Mouse (Mus musculus): ENCODE data around the gene Gnptab. TPM values are rescaled to one million over a fixed set of nuclear protein-coding genes. Genes with fewer than 3 reads are reported as not detected.
"Not testable (repeated sequence)": the region's sequence is repeated elsewhere in the genome, so short reads cannot be mapped to it uniquely, and the experiment has no call there.

Gene Gnptab
- total RNA-seq, 2 experiments from 2014 or later, result 29.2 to 36.0 TPM

GRCm38 (mm10) chr10:88407875-88408631 is 29.1 kb downstream of the Gnptab start:
- no peak for DNase-seq (ENCODE audit: low spot score in 2 of 2)

DNA sequence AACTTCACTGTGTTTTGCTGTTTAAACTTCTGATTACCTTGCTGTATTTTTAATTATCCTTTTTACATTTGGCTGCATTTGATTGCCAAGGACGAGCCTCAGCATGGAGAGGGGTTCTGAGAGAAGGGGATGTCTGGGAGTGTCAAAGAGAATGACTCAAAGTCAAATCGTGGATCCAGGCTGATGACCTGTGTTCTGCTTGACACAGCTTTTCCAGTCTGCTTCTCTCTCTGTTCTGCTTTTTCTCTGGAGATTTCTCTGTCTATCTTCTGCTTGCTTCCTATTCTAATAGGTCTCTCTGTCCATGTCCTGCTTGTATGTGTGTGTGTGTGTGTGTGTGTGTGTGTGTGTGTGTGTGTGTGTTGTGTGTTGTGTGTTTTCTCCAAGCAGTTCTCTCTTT is 30.8 kb downstream of the Gnptab start:
- DNase-seq (ENCODE audit: low spot score in 2 of 2), result no peak

DNA sequence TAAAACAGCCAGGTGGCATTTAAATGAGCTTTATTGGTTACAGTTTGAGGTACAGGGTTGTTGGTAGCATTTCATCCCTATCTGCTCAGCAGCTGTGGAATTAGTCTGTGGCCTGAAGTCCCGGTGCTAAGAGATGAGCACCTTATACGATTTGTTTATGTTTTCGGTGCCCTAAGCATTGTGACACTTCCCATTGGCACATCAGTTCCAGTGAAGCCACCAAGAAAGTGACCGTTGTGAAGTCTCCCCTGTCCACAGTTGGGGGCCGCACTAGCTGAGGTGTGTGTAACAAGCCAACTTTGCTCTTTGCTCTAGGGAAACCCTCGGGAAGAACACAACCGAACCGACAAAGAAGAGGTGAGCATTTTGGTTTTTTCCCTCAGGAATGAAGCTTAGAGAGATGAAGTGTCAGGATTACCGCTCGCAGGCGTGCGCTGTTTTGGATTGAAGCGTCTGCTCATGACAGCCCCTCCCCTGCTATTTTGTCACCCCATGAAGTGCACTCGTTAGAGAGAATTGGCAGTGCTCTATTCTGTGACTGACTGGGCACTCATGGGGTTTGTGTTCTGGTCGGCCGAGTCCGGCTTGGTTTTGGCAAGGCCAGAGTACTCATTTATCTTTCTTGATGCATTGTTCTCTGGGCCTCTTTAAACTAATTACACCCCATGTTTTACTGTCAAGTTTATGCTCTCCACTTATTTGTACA is 33.5 kb downstream of the Gnptab start:
- DNase-seq (ENCODE audit: low spot score in 2 of 2), result no peak

- DNase-seq (ENCODE audit: low spot score in 2 of 2), result no peak
Measured at GRCm38 (mm10) chr10:88417686-88418085, 38.8 kb downstream of the Gnptab start.

GRCm38 (mm10) chr10:88420141-88420541 is 41.2 kb downstream of the Gnptab start:
- no peak for DNase-seq (ENCODE audit: low spot score in 2 of 2)

DNA sequence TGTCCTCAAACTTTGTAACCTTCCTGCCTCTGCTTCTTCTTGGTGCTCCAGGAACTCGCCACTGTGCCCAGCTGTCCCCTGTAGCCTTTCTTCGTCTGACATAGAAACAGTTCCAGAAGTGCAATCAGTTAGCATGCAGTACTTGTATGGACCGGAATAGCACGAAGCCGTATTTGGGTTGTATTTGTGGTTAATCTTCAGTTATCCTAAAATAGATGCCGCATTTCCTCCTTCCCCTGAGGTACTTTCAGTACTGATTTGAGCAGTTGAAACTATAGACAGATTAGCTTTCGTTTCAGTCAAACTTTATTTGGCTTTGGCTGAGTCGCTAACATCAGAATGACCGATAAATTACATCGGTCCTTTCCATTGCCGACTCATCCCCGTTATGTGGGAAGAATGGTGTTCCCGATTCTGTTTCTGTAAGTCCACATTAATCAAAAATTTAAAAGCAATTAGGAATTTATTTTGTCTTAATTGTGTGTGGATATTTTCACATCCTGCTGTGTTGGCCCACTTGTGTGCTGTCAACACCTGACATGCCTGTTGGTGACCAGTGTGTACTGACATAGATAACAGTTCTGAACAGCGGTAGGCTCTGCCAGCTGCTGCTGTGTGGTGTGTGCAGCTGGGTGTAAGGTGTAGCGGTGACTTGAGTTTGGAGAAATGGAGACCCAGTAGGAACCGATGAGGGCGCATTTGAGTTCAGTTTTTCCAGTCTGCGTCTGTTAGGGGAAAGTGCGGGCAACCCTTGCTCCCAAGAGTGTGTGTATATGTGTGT is 41.9 kb downstream of the Gnptab start:
- DNase-seq (ENCODE audit: low spot score in 2 of 2), result no peak

- DNase-seq (ENCODE audit: low spot score in 2 of 2), result peak; percentile 37 to 45
Measured at GRCm38 (mm10) chr10:88426158-88426816, 47.4 kb downstream of the Gnptab start.

GRCm38 (mm10) chr10:88426896-88427295 is 48.0 kb downstream of the Gnptab start:
- DNase-seq (ENCODE audit: low spot score in 2 of 2), result no peak

- DNase-seq (ENCODE audit: low spot score in 2 of 2), result no peak
Measured at GRCm38 (mm10) chr10:88427998-88428397, 49.1 kb downstream of the Gnptab start.

DNA sequence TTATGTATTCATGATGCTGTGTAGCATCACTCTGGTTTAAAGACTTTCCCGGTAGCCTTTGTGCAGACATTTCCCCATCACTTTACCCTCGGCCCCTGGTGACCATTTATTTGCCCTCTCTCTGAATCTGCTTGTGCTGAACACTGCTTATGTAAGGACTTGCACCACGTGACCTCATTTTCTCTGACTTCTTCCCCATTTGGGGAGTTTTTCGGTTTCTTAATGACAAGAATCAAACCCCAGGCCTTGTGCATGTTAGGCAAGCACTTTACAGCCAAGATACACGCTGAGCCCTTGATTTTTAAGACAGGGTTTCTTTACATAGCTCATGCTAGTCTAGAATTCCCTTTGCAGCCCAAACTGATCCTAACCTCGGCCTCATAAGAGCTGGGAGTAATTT is 62.3 kb downstream of the Gnptab start:
- no peak for DNase-seq (ENCODE audit: low spot score in 2 of 2)

- DNase-seq (ENCODE audit: low spot score in 2 of 2), result no peak
Measured at GRCm38 (mm10) chr10:88451221-88451620, 72.3 kb downstream of the Gnptab start.

DNA sequence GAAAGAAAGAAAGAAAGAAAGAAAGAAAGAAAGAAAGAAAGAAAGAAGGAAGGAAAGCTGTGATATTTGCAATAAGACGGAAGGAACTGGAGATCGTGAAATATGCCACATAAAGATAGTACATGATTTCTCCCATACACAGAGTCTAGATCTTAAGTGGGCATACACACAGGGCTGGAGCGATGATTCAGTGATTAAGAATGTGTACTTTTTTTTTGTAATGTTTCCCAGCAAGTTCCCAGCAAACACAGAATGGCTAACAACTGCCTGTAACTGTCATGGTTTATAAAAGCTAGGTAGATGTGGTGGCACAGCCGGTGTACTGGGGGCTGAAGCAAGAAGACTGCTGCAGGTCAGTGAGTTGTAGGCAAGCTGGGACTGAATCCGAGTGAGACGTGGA is 73.1 kb downstream of the Gnptab start:
- no peak for DNase-seq (ENCODE audit: low spot score in 2 of 2)

DNA sequence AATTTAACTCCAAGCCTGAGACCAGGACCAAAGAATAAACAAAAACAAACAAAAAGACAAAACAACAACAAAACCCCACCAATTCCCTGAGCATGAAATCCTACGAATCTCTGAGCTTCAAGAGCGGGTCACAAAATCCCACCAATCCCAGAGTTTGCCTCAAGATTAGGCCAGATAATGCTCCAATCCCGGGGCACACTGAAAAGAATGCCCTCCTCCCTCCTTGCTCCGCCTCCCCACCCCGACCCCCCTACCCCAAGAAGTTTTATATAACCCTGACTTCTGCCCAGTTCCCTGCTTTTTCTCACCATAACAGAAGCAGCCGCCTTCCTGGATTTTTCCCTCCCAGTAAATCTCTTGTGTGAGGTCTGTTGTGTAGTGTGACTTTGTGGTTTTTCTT is 78.9 kb downstream of the Gnptab start:
- DNase-seq (ENCODE audit: low spot score in 2 of 2), result no peak

DNA sequence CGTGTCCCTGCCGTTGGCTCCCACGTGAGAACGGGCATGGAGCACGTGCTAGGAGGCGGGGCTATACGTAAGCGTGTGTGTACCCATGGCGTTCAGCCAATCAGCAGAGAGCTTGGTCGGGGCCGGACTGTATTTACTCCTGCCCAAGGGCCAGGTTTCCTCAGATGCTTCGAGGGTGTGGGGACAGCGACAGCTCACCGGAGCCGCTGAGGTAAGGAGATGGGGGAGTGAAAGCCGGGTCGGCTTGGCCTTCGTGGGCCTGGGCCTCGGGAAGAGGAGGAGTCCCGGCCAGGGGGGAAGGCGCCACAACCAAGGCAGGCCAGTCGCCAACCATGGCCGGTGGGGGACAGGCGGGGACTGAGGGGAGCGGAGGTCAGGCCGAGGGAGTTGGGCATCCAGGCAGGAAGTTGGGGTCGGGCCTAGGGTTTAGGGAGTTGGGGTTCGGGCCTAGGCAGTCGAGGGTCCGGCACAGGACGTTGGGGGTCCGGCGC is 80.6 kb downstream of the Gnptab start, which contains the start of gene Sycp3:
Gene Sycp3 (plus strand): TSS at position 68 of the 491 bp plus-strand sequence.
- no peak for DNase-seq (ENCODE audit: low spot score in 2 of 2)

DNA sequence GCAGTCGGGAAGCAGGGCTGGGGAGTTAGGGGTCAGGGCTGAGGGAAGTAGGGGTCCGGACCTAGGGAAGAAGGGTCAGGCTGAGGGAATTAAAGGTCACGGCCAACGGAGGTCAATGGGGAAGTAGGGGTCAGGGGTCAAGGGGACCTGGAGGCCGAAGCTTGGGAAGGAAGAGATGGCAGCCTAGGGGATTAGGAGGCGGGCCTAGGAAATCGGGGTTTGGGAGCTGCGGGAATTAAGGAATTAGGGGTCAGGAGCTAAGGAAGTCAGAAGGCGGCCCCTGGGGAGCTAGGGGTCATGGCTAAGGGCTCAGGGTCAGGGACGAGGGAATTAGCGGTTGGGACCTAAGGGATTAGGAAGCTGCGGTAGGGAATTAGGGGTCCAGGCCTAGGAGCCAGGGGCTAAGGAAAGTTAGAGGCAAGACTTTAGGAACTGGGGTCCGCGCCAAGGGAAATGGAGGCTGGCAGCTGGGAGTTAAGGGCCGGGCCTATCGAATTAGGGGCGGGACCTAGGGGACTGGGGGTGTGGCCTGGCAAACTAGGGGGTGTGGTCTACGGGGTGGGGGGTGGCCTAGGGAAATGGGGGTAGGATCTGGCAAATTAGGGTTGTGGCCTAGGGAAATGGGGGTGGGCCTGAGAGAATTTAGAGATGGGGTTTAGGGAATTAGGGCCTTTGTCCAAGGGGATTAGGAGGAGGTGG is 81.3 kb downstream of the Gnptab start:
- no peak for DNase-seq (ENCODE audit: low spot score in 2 of 2)

- DNase-seq (ENCODE audit: low spot score in 2 of 2), result not testable (repeated sequence)
Measured at GRCm38 (mm10) chr10:88482866-88483265, 103.9 kb downstream of the Gnptab start.

DNA sequence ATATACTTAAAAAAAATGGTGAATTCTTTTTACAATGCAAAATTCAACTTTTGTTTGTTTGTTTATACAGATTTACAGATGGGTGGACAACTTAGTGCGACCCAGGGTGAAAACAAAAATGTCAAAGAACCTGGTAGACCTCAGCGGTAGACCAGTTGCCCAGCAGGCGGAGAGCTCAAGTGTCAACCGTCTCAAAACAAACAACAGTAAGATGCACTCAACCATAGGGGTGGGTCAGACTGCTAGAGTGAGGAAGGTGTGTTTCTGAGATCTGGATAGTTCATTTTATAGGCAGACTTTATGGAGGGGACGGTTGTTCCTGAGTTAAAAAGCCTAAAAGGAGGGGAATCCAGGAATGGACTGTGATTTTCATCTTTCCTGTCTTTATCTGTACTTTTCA is 109.7 kb downstream of the Gnptab start:
- DNase-seq (ENCODE audit: low spot score in 2 of 2), result no peak

DNA sequence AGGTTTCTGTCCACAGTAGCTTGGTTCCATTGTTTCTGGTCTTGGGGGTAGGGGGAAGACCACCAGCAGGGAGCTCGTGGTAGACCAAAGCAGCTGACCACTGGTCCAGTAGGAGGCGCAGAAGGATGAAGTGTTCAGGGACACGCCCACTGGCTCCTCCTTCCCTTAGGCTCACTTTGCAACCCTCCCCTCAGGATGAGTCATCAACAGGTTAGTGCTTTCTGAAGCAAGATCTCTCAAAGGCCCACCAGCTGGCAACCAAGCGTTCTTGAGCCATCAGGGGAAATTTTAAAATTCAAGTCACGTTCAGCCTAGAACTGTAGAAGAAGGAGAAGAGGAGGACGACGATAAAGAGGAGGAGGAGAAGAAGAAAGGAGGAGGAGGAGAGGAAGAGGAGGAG is 112.7 kb downstream of the Gnptab start:
- no peak for DNase-seq (ENCODE audit: low spot score in 2 of 2)

GRCm38 (mm10) chr10:88492658-88493057 is 113.7 kb downstream of the Gnptab start:
- DNase-seq (ENCODE audit: low spot score in 2 of 2), result no peak

- no peak for DNase-seq (ENCODE audit: low spot score in 2 of 2)
Measured at GRCm38 (mm10) chr10:88494959-88495587, 116.1 kb downstream of the Gnptab start.

Measured in adrenal gland, adult 18-20 months (tissue).